Mouse (Mus musculus) testis, adult 2 months (tissue): ENCODE measurements around the gene Hcrtr1.

Experiments
- CTCF ChIP-seq: fragments of 200-500 bp; IDR thresholded peaks from 2 replicates; pipeline ENCODE4 v1.5.1; 2012; ENCODE audit warnings: low read depth, mild to moderate bottlenecking, inconsistent platforms, low read length, moderate library complexity; ENCODE audit not compliant: control insufficient read depth, insufficient read depth, insufficient replicate concordance
- POLR2A ChIP-seq: fragments of 200-500 bp; IDR thresholded peaks from 2 replicates; pipeline ENCODE4 v1.6.1; 2012; ENCODE audit warnings: low read depth, mild to moderate bottlenecking, inconsistent platforms, low read length, moderate library complexity; ENCODE audit not compliant: control insufficient read depth

DNA sequence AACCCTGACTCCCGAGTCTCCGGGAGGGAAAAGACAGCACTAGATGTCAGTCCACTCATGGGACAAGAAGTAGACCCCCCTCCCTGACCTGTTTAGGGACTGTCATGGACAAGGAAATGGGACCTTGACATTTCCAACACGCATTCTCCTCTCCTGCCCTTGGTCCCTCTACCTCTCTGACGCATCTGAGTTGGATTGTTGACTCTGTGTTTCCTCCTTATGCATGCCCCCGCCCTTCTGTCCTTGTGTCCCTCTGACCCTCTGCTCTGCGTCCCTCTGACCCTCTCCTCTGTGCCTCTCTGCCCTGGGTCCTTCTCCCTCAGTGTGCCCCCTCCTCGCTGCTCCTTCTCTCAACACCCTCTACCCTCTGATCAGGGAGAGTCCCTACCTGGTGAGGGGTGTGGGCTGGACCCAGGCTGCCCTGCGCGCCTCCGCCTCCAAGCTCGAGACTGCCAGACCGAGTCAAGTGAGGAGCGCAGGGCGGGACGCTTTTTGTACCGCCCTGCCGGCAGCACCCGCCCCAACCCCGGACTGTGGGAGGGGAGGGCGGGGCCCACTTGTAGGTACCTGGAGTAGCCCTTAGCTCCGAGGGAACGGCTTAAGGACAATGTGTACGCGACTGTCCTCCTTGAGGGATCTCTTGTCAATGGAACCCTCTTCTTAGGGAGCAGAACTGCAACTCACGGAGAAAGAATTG is 35.3 kb upstream of the Hcrtr1 start:
- 0 out of 2 replicates have a peak, but pooled peaks have one; percentile 9 for TF ChIP-seq POLR2A
- no peak for TF ChIP-seq CTCF
